Mouse (Mus musculus) cortical plate, adult 2 months (tissue): ENCODE data around the gene Uqcr11.

Source experiments
- CTCF ChIP-seq: fragments of 200-500 bp; IDR thresholded peaks from 2 replicates; pipeline ENCODE4 v1.5.1; 2011; ENCODE audit warnings: mild to moderate bottlenecking, control low read depth, low read length; ENCODE audit not compliant: insufficient read depth; ENCODE audit errors: extremely low read depth
- POLR2A ChIP-seq: fragments of 200-500 bp; IDR thresholded peaks from 2 replicates; pipeline ENCODE4 v1.6.1; 2011; ENCODE audit warnings: mild to moderate bottlenecking, low read length, control low read depth; ENCODE audit not compliant: insufficient read depth; ENCODE audit errors: extremely low read depth

DNA sequence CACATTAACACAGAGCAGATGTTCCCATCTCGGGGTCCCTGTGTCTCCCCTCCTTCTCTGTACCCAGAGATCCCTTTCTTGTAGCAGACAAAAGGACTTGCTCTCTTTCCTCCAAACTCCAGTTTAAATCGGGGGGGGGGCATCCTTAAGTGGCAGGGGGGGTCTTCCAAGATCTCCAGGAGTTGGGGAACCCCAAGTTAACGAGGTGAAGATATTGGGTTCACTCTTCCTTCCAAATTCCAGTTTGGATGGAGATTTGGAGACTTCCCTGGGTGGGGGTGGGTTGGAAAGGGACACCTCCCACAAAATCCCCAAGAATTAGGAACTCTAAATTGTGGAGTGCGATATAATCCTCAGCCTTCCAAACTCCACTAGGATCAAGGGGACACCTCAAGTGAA lies 25.8 kb upstream of the Uqcr11 start:
- TF ChIP-seq CTCF = no peak
- TF ChIP-seq POLR2A = no peak
